In the genomic region with DNA sequence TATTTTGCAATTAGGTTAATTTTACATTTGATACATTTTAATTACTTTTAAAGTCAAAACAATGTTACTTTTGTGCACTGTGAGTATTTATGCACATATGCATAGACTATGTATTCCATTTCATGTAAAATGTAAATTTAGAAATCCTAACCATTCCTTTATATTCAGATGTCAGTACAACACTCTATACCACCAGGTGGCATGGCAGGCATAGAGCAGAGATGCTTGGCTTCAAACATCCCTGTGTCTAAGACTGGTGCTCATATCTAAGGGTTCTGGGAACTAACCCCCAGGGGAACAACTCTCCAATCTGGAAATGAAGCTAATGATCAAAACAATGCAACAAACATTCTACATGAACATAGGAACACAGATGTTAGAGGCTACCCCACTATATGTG, we compare ENCODE assay signal across 15 mouse cellular contexts. TPM values are rescaled to one million over a fixed set of nuclear protein-coding genes. Genes with fewer than 3 reads are reported as not detected.
DNase-seq lines count a peak whose midpoint lies in the region; ATAC-seq and TF ChIP-seq lines count a peak whose summit lies in the region.
"Had no signal": no experiment of that assay in that cellular context is flagged by ENCODE, and none has a peak within 500 bp of the region (broad histone marks: within the 10 kb centered on the region; RNA-seq: fewer than 3 reads in every experiment).

No protein-coding gene starts in this region.

- no peak overlapping the region for H3K4me3 ChIP-seq in heart, postnatal 0 days (ENCODE audit: low read depth, low read length)
- H3K4me3 ChIP-seq in midbrain, embryonic 12.5 days = no peak overlapping the region
- no peak overlapping the region for H3K4me3 ChIP-seq in midbrain, embryonic 15.5 days
- no peak overlapping the region for H3K4me3 ChIP-seq in embryonic facial prominence, embryonic 14.5 days (ENCODE audit: low read depth, low read length)
- no peak overlapping the region for H3K4me3 ChIP-seq in stomach, postnatal 0 days (ENCODE audit: low read depth, low read length)
- H3K4me3 ChIP-seq: embryonic facial prominence, embryonic 13.5 days; heart, embryonic 10.5 days; hindbrain, embryonic 13.5 days; limb, embryonic 12.5 days had no signal

- peak; percentile 40 for TF ChIP-seq CTCF in heart, postnatal 0 days (IDR thresholded peaks at IDR 0.05; ENCODE audit: low read depth)
- peak; percentile 74 for TF ChIP-seq CTCF in stomach, postnatal 0 days (IDR thresholded peaks at IDR 0.05; ENCODE audit: low read depth)

- DNase-seq in heart, postnatal 0 days (ENCODE audit: low spot score) = no peak
- no peak for DNase-seq in heart, postnatal 4 days
- DNase-seq in embryonic facial prominence, embryonic 14.5 days (ENCODE audit: low spot score) = peak; percentile 10
- DNase-seq in stomach, postnatal 0 days (ENCODE audit: low spot score) = peak; percentile 25
- no peak for DNase-seq in urinary bladder, postnatal 36 days (ENCODE audit: low spot score in 2 of 2)
- DNase-seq: adrenal gland, postnatal 10 days; cerebellum, adult 11 months; kidney, adult 8-10 months; thymus, postnatal 14 days had no signal

- no peaks in the 10 kb centered on the region for H3K27me3 ChIP-seq in heart, postnatal 0 days (ENCODE audit: control insufficient read depth, insufficient read depth, low read length)
- H3K27me3 ChIP-seq in midbrain, embryonic 12.5 days = no peaks in the 10 kb centered on the region
- H3K27me3 ChIP-seq in midbrain, embryonic 15.5 days (replicated peaks) = no peaks in the 10 kb centered on the region
- H3K27me3 ChIP-seq in embryonic facial prominence, embryonic 14.5 days (replicated peaks; ENCODE audit: control insufficient read depth, insufficient read depth, low read length) = no peaks in the 10 kb centered on the region
- no peaks in the 10 kb centered on the region for H3K27me3 ChIP-seq in stomach, postnatal 0 days (ENCODE audit: control insufficient read depth, insufficient read depth, low read length)
- H3K27me3 ChIP-seq: embryonic facial prominence, embryonic 13.5 days; hindbrain, embryonic 13.5 days; limb, embryonic 12.5 days had no signal

- H3K4me1 ChIP-seq in heart, postnatal 0 days (ENCODE audit: control insufficient read depth, insufficient read depth) = no peaks in the 10 kb centered on the region
- 0 out of 2 replicates have a peak, but pooled peaks cover 2% of the 10 kb centered on the region for H3K4me1 ChIP-seq in midbrain, embryonic 12.5 days
- H3K4me1 ChIP-seq in midbrain, embryonic 15.5 days = no peaks in the 10 kb centered on the region
- H3K4me1 ChIP-seq in embryonic facial prominence, embryonic 14.5 days (ENCODE audit: control insufficient read depth, insufficient read depth, low read length) = no peaks in the 10 kb centered on the region
- H3K4me1 ChIP-seq in stomach, postnatal 0 days (replicated peaks; ENCODE audit: control insufficient read depth, insufficient read depth) = no peaks in the 10 kb centered on the region
- H3K4me1 ChIP-seq: embryonic facial prominence, embryonic 13.5 days; heart, embryonic 10.5 days; hindbrain, embryonic 13.5 days; limb, embryonic 12.5 days had no signal

- ATAC-seq in heart, postnatal 0 days (ENCODE audit: insufficient read depth, low read depth) = no peak
- ATAC-seq in midbrain, embryonic 12.5 days (ENCODE audit: low FRiP score, low read depth) = peak; percentile 58; the same call in 1 of the 2 replicates
- no peak for ATAC-seq in midbrain, embryonic 15.5 days (replicated peaks)
- no peak for ATAC-seq in embryonic facial prominence, embryonic 14.5 days (ENCODE audit: low read depth)
- ATAC-seq in stomach, postnatal 0 days (ENCODE audit: low FRiP score, low TSS enrichment) = peak; percentile 55; the same call in 1 of the 2 replicates

- no peak for TF ChIP-seq EP300 in heart, postnatal 0 days (IDR thresholded peaks at IDR 0.05; ENCODE audit: low read depth)
- TF ChIP-seq EP300 in stomach, postnatal 0 days (optimal IDR thresholded peaks at IDR 0.05) = no peak

- no peaks in the 10 kb centered on the region for H3K9me3 ChIP-seq in heart, postnatal 0 days (replicated peaks; ENCODE audit: control insufficient read depth, low read length)
- no peaks in the 10 kb centered on the region for H3K9me3 ChIP-seq in midbrain, embryonic 12.5 days
- no peaks in the 10 kb centered on the region for H3K9me3 ChIP-seq in midbrain, embryonic 15.5 days
- no peaks in the 10 kb centered on the region for H3K9me3 ChIP-seq in embryonic facial prominence, embryonic 14.5 days (ENCODE audit: control insufficient read depth, low read length)
- H3K9me3 ChIP-seq in stomach, postnatal 0 days (ENCODE audit: control insufficient read depth, low read length) = no peaks in the 10 kb centered on the region
- H3K9me3 ChIP-seq: embryonic facial prominence, embryonic 13.5 days; heart, embryonic 10.5 days; hindbrain, embryonic 13.5 days; limb, embryonic 12.5 days had no signal

- H3K4me2 ChIP-seq in heart, postnatal 0 days (ENCODE audit: low read depth, low read length) = no peak overlapping the region
- H3K4me2 ChIP-seq in midbrain, embryonic 12.5 days (replicated peaks) = no peak overlapping the region
- no peak overlapping the region for H3K4me2 ChIP-seq in midbrain, embryonic 15.5 days
- H3K4me2 ChIP-seq in embryonic facial prominence, embryonic 14.5 days (ENCODE audit: low read depth, low read length) = no peak overlapping the region
- no peak overlapping the region for H3K4me2 ChIP-seq in stomach, postnatal 0 days (replicated peaks; ENCODE audit: low read depth)
- H3K4me2 ChIP-seq: embryonic facial prominence, embryonic 13.5 days; hindbrain, embryonic 13.5 days; limb, embryonic 12.5 days had no signal

- H3K27ac ChIP-seq in heart, postnatal 0 days (ENCODE audit: low read depth) = no peak overlapping the region
- H3K27ac ChIP-seq in midbrain, embryonic 12.5 days (replicated peaks) = no peak overlapping the region
- no peak overlapping the region for H3K27ac ChIP-seq in midbrain, embryonic 15.5 days
- no peak overlapping the region for H3K27ac ChIP-seq in embryonic facial prominence, embryonic 14.5 days (replicated peaks; ENCODE audit: low read depth, low read length)
- no peak overlapping the region for H3K27ac ChIP-seq in stomach, postnatal 0 days (replicated peaks)
- H3K27ac ChIP-seq: embryonic facial prominence, embryonic 13.5 days; heart, embryonic 10.5 days; hindbrain, embryonic 13.5 days; limb, embryonic 12.5 days had no signal

- H3K36me3 ChIP-seq in heart, postnatal 0 days (replicated peaks; ENCODE audit: control insufficient read depth, insufficient read depth, low read length) = no peaks in the 10 kb centered on the region
- no peaks in the 10 kb centered on the region for H3K36me3 ChIP-seq in midbrain, embryonic 12.5 days
- H3K36me3 ChIP-seq in midbrain, embryonic 15.5 days (replicated peaks) = no peaks in the 10 kb centered on the region
- H3K36me3 ChIP-seq in embryonic facial prominence, embryonic 14.5 days (ENCODE audit: control insufficient read depth, insufficient read depth, low read length) = no peaks in the 10 kb centered on the region
- H3K36me3 ChIP-seq in stomach, postnatal 0 days (ENCODE audit: control insufficient read depth, insufficient read depth, low read length) = no peaks in the 10 kb centered on the region
- H3K36me3 ChIP-seq: embryonic facial prominence, embryonic 13.5 days; heart, embryonic 10.5 days; hindbrain, embryonic 13.5 days; limb, embryonic 12.5 days had no signal

- H3K9ac ChIP-seq in heart, postnatal 0 days (replicated peaks; ENCODE audit: low read depth, low read length) = no peak overlapping the region
- H3K9ac ChIP-seq in midbrain, embryonic 12.5 days (replicated peaks) = no peak overlapping the region
- H3K9ac ChIP-seq in midbrain, embryonic 15.5 days = no peak overlapping the region
- no peak overlapping the region for H3K9ac ChIP-seq in embryonic facial prominence, embryonic 14.5 days (ENCODE audit: low read depth, low read length)
- no peak overlapping the region for H3K9ac ChIP-seq in stomach, postnatal 0 days (ENCODE audit: low read length)
- H3K9ac ChIP-seq: embryonic facial prominence, embryonic 13.5 days; hindbrain, embryonic 13.5 days; limb, embryonic 12.5 days had no signal

RNA-seq across cellular contexts. Expression of a gene that starts 56.6 kb away (rescaled TPM):
- 0.46 and 1.1 TPM in 2 replicates for total RNA-seq in heart, postnatal 0 days (2014; rRNA removed; ENCODE audit: low replicate concordance)
- 0.05 TPM in 1 of 2 replicates, not detected in the other for polyA plus RNA-seq in heart, postnatal 0 days (2015; fragmentation: Nextera tagmentation; extraction: Ambion mirVana)
- under 1 TPM; 0.38 to 0.77 TPM for total RNA-seq in heart, postnatal 4 days (2021)
- 4.0 and 4.5 TPM in 2 replicates for polyA plus RNA-seq in midbrain, embryonic 12.5 days (2016; fragmentation: Nextera tagmentation; extraction: Ambion mirVana)
- polyA plus RNA-seq in midbrain, embryonic 15.5 days (2015; fragmentation: Nextera tagmentation; extraction: Ambion mirVana) = 2.2 and 3.1 TPM in 2 replicates
- polyA plus RNA-seq in embryonic facial prominence, embryonic 14.5 days (2014; fragmentation: Nextera tagmentation; extraction: Ambion mirVana) = 1.7 and 1.8 TPM in 2 replicates
- polyA plus RNA-seq in stomach, postnatal 0 days (2015; fragmentation: Nextera tagmentation; extraction: Ambion mirVana) = 7.7 and 7.9 TPM in 2 replicates

Comparison
In these comparisons a context has a peak if more than half of its experiments do, and no peak if none do; other contexts are left out.
1. ATAC-seq: peak in midbrain, embryonic 12.5 days (single experiment) and stomach, postnatal 0 days (single experiment); none in heart, postnatal 0 days (single experiment), midbrain, embryonic 15.5 days (single experiment) and embryonic facial prominence, embryonic 14.5 days (single experiment).
2. DNase-seq: peak in embryonic facial prominence, embryonic 14.5 days (single experiment) and stomach, postnatal 0 days (single experiment); none in heart, postnatal 0 days (single experiment), heart, postnatal 4 days (single experiment) and urinary bladder, postnatal 36 days (0 of 2).